Mouse (Mus musculus) retina, postnatal 7 days (tissue): ENCODE results near the gene Tenm3.
A peak's percentile ranks its signal among the peaks of the same experiment; 100 is the strongest.

Experiments used
- DNase-seq: peaks from one replicate; pipeline ENCODE4 v3.0.0-alpha.2; 2012; ENCODE audit warnings: low read depth, low spot score

Gene Tenm3

GRCm38 (mm10) chr8:48342321-48343066, 501.3 kb downstream of the Tenm3 start:
- no peak for DNase-seq

- DNase-seq, result no peak
Measured at GRCm38 (mm10) chr8:48341692-48342091, 502.1 kb downstream of the Tenm3 start.

DNA sequence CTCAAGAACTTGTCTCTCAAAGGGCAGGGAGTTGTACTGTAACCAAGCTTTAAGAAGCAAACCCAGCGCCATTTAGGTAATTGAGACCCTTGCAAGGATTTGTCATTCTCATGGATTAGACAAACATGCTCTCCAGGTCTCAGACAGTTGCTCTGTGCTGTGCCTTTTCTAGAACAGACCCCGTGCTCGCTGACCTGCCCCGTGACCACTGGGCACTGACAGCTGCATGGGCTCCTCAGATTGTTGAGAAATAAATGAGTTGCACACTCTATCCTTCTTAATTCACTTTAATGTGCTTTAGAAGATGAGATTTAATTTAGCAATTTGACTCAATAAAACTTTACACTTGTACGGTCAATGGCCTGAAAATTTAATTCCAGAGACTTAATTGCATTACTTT, 502.5 kb downstream of the Tenm3 start:
- DNase-seq, result no peak

DNA sequence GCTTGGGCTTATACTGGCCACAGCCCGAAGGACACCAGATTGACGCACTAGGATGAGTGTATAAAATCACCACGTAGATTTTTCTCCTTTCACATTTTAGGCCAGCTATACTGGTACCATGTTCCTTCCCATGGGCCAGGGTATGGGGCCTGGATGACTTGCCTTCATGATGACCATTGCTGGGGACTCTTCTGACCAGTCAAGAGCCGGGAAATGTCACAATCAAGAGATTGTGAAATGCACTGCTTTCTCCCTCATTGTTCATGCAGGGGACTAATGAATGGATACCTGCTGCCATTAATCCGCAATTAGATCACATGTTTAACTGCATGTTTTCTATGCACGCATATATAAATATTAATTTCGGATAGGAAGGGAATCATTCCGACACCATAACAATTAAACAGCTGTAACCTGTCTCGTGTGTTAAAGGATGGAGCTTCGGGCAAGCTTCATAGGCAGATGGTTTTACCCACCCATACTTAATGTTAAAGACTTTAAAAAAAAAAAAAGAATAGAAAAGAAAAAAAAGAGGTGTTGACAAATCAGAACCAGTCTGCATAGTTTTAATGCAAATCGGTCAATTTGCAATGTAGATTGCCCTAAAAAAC, 521.0 kb downstream of the Tenm3 start:
- DNase-seq, result no peak

GRCm38 (mm10) chr8:48322240-48322639, 521.5 kb downstream of the Tenm3 start:
- no peak for DNase-seq

DNA sequence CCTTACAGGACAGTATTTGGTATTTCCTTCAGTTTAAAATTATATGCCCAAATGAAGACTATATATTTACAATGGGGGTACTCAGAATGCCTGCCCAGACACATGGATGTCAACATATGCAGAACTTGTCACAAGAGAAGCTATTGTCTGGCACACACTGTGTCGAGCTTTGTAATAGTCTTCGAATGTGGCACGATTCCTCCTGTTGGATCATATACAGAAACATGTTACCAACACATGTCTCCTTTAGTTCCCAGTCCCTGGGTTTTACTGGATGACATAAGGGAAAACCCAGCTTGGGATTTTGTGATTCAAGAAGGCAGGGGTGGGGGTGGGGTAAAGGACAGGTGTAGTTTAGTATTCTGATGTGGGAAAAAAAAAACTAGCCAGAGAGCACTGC, 524.1 kb downstream of the Tenm3 start:
- DNase-seq, result no peak

GRCm38 (mm10) chr8:48317498-48317897, 526.3 kb downstream of the Tenm3 start:
- no peak for DNase-seq

DNA sequence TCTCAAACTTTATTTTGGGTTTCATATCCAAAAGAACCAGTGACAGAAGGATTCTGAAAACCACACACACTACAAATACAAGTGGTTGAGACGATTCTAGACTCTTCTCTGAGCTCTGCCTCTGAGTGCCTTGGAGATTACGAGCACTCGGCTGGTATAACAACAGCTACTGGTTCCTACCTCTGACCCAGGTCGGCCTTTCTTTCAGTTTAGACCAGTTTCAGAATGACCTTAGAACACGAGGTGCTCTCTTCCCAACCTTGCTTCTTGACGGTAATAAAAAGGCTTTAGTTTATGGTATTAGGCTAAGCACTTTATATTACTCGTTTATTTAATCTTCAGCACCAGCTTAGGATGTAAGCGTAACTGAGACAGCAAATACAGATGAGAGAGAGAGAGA, 528.1 kb downstream of the Tenm3 start:
- DNase-seq, result no peak

DNA sequence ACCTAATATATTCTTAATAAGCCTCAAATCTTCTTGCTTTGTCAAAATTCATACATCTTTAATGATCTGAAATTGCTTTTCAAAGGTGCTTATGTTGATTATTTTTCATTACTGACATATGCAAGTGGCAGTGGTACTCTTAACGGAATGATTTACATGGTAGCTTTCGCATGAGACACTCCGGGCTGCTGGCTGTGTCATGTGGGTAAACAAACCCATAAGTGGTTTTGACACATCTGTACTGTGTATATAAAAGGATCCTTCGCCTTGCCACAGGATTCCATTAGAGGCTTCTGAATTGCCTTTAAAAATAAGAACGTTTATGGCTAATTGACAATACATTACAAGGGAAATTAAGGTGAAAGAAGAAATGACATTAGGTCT, 529.8 kb downstream of the Tenm3 start:
- DNase-seq, result no peak

GRCm38 (mm10) chr8:48313210-48313984, 530.4 kb downstream of the Tenm3 start:
- no peak for DNase-seq

- DNase-seq, result no peak
Measured at GRCm38 (mm10) chr8:48311706-48312105, 532.0 kb downstream of the Tenm3 start.

DNA sequence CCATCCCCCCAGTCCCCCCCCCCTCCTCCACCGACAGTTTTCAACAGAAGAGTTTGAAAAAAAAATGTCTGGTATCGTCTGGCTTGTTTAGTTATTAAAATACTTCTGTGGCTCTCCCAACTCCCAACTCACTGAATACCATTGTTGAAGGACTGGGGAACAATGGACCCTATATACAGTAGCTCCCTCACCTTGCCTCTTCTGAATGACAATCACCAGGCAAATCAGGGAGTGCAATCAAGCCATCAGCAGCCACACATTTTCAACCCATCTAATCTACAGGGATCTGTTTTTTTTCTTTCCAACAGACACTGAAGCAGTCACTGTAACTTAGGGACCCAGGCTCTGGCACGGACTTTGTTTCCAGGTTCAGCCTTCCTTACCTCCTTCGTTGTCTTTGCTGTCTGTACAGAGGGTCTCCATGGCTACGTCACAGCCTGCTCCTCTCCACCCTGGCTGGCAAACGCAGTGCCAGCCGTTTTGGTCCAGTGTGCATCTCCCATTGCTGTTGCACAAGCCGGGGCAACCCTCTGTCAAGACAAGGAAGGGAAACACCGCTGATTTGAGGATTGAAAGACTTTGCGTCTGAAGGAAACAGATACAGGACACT, 533.4 kb downstream of the Tenm3 start:
- DNase-seq, result no peak

GRCm38 (mm10) chr8:48309191-48309987, 534.4 kb downstream of the Tenm3 start:
- DNase-seq, result peak; percentile 36

DNA sequence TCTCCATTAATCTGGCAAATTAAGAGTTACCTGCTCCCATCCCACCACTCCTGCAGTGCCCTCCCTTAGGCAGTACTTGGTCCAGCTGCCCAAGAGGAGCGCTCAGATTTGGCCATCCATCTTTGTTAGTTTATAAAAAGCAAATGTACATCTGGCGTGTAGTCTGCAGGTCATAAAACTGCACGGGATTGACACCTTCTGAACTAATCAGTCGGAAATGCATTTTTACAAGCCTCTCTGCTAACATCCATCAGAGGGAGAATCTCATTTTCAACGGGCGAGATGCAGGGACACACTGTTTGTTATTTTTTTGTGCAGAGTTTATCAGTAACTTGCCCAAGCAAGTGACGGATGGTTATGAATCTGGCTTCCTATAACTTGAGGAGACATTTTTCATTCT, 539.5 kb downstream of the Tenm3 start:
- no peak for DNase-seq

DNA sequence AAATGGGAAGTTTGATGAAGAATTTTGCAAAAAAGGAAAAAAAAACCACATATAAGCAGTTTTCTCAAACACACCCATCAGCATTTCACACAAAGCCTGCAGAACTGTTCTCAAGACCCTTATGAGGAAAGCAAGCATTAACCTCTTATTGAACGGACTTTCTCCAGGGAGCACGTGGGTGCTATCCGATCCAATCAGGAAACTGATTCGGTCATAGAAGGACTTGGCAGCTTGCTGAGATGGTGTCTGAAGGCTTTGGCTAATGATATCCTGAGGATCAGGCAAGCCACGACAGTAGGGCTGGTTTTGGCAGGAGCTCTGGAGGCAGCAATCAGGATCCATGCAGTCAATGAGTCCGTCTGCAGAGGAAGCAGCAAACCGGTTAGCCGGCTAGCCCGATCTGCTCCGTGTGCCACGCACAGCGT, 543.1 kb downstream of the Tenm3 start:
- no peak for DNase-seq

- no peak for DNase-seq
Measured at GRCm38 (mm10) chr8:48300061-48300460, 543.7 kb downstream of the Tenm3 start.

- no peak for DNase-seq
Measured at GRCm38 (mm10) chr8:48299341-48299740, 544.4 kb downstream of the Tenm3 start.

DNA sequence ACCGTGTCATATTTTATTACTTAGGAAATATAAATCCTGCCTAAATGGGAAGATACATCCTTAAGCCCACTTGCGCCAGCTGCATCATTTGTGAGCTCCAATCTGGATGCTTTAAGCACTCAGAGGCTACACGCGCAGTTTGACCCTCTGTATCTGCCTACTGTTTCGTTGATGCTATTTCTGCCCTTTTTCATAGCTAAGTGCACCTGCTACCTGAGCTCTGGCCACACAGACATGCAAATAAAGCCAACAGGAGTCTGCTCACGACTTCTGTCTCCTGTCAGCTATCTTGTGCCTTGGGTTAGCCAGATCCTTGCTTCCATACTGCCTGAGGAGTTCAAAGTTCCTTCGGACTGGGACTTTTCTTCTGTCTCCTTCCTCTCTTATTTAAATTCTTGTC, 547.4 kb downstream of the Tenm3 start:
- no peak for DNase-seq

- no peak for DNase-seq
Measured at GRCm38 (mm10) chr8:48295558-48295957, 548.2 kb downstream of the Tenm3 start.

GRCm38 (mm10) chr8:48293797-48294196, 550.0 kb downstream of the Tenm3 start:
- DNase-seq, result no peak

DNA sequence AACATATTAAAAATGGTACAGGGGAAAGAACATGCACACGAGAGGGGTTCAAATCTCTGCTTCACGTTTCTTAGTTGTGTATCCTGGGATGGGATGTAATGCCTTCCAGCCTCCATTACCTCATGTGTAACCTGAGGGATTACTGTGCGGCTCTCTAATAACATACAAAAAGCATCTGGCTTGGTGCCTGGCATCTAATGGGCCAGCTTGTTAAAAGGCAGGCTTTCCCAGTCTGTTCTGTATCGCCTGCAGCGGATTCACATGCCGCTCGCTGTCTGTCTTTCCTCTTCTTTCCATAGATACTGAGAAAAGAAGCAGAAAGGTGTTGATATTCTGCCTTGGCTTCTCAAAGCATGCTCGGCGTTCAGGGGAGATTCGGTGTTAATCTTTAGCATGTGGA, 558.3 kb downstream of the Tenm3 start:
- DNase-seq, result no peak
